Comparison of ENCODE assay signal across 11 mouse cellular contexts in genomic region chr4:102572591-102572990, GRCm38 (mm10).
DNase-seq lines count a peak whose midpoint lies in the region; ATAC-seq and TF ChIP-seq lines count a peak whose summit lies in the region.
"Had no signal": no experiment of that assay in that cellular context is flagged by ENCODE, and none has a peak within 500 bp of the region (broad histone marks: within the 10 kb centered on the region; RNA-seq: fewer than 3 reads in every experiment).

No protein-coding gene starts in this region.

- TF ChIP-seq CTCF in thymus, adult 2 months (IDR thresholded peaks at IDR 0.05; ENCODE audit: borderline replicate concordance, control insufficient read depth, extremely low read depth, insufficient read depth, low read length, poor library complexity), result no peak

- H3K4me1 ChIP-seq in hindbrain, embryonic 13.5 days (replicated peaks), result peaks cover 28% of the 10 kb centered on the region
- peaks cover 20% of the 10 kb centered on the region for H3K4me1 ChIP-seq in hindbrain, embryonic 12.5 days
- H3K4me1 ChIP-seq in thymus, adult 2 months (replicated peaks; ENCODE audit: control insufficient read depth, insufficient read depth, low read length), result peaks cover 34% of the 10 kb centered on the region
- H3K4me1 ChIP-seq in intestine, embryonic 15.5 days (replicated peaks), result peaks cover 13% of the 10 kb centered on the region
- H3K4me1 ChIP-seq in stomach, embryonic 15.5 days, result peaks cover 22% of the 10 kb centered on the region; the same call in 1 of the 2 replicates

- 78% methylated on average over 3 of the region's 3 CpGs for WGBS in hindbrain, embryonic 13.5 days
- 77% methylated on average over 3 of the region's 3 CpGs for WGBS in hindbrain, embryonic 12.5 days
- 34% methylated on average over 3 of the region's 3 CpGs for WGBS in thymus, adult 2 months
- WGBS in intestine, embryonic 15.5 days, result 61% methylated on average over 3 of the region's 3 CpGs
- 73% methylated on average over 3 of the region's 3 CpGs for WGBS in stomach, embryonic 15.5 days

- ATAC-seq in hindbrain, embryonic 13.5 days (ENCODE audit: low FRiP score), result no peak
- ATAC-seq in hindbrain, embryonic 12.5 days (ENCODE audit: low FRiP score), result no peak
- ATAC-seq in intestine, embryonic 15.5 days, result no peak
- no peak for ATAC-seq in stomach, embryonic 15.5 days (ENCODE audit: insufficient read depth, low FRiP score, low read depth)
- no peak for ATAC-seq in granulocyte monocyte progenitor cell, adult 5-6 weeks (replicated peaks; ENCODE audit: poor library complexity, severe bottlenecking)
- ATAC-seq: Patski had no signal

- TF ChIP-seq POLR2A in thymus, adult 2 months (IDR thresholded peaks at IDR 0.05; ENCODE audit: control insufficient read depth, extremely low read depth, insufficient read depth, low read length, poor library complexity), result no peak

- H3K27ac ChIP-seq in hindbrain, embryonic 13.5 days, result no peak overlapping the region
- no peak overlapping the region for H3K27ac ChIP-seq in hindbrain, embryonic 12.5 days
- peak overlapping the region; percentile 66; the same call in 1 of the 2 replicates for H3K27ac ChIP-seq in thymus, adult 2 months (ENCODE audit: control insufficient read depth, insufficient read depth, low read length)
- H3K27ac ChIP-seq in intestine, embryonic 15.5 days, result no peak overlapping the region
- H3K27ac ChIP-seq in stomach, embryonic 15.5 days, result no peak overlapping the region

- H3K36me3 ChIP-seq in hindbrain, embryonic 13.5 days, result no peaks in the 10 kb centered on the region
- H3K36me3 ChIP-seq in hindbrain, embryonic 12.5 days, result no peaks in the 10 kb centered on the region
- peaks cover 3% of the 10 kb centered on the region; the same call in 1 of the 2 replicates for H3K36me3 ChIP-seq in thymus, adult 2 months (ENCODE audit: control insufficient read depth, insufficient read depth, low read length)
- no peaks in the 10 kb centered on the region for H3K36me3 ChIP-seq in intestine, embryonic 15.5 days
- H3K36me3 ChIP-seq in stomach, embryonic 15.5 days, result no peaks in the 10 kb centered on the region

- peak overlapping the region; percentile 32; the same call in 1 of the 2 replicates for H3K4me2 ChIP-seq in hindbrain, embryonic 13.5 days
- no peak overlapping the region for H3K4me2 ChIP-seq in hindbrain, embryonic 12.5 days (replicated peaks)
- H3K4me2 ChIP-seq in intestine, embryonic 15.5 days (replicated peaks), result peak overlapping the region; percentile 28
- H3K4me2 ChIP-seq in stomach, embryonic 15.5 days, result peak overlapping the region; percentile 42; the same call in 1 of the 2 replicates

- H3K9ac ChIP-seq in hindbrain, embryonic 13.5 days, result no peak overlapping the region
- no peak overlapping the region for H3K9ac ChIP-seq in hindbrain, embryonic 12.5 days
- no peak overlapping the region for H3K9ac ChIP-seq in intestine, embryonic 15.5 days
- no peak overlapping the region for H3K9ac ChIP-seq in stomach, embryonic 15.5 days

- H3K27me3 ChIP-seq in hindbrain, embryonic 13.5 days, result peaks cover 13% of the 10 kb centered on the region
- H3K27me3 ChIP-seq in hindbrain, embryonic 12.5 days, result peaks cover 7% of the 10 kb centered on the region
- no peaks in the 10 kb centered on the region for H3K27me3 ChIP-seq in thymus, adult 2 months (ENCODE audit: control insufficient read depth, insufficient read depth, low read length)
- H3K27me3 ChIP-seq in intestine, embryonic 15.5 days (replicated peaks), result no peaks in the 10 kb centered on the region
- H3K27me3 ChIP-seq in stomach, embryonic 15.5 days (replicated peaks), result no peaks in the 10 kb centered on the region
- H3K27me3 ChIP-seq: Patski had no signal

- no peak overlapping the region for H3K4me3 ChIP-seq in hindbrain, embryonic 13.5 days
- no peak overlapping the region for H3K4me3 ChIP-seq in hindbrain, embryonic 12.5 days
- no peak overlapping the region for H3K4me3 ChIP-seq in thymus, adult 2 months (ENCODE audit: control insufficient read depth, insufficient read depth, low read length)
- H3K4me3 ChIP-seq in intestine, embryonic 15.5 days (replicated peaks), result 0 out of 2 replicates have a peak overlapping the region, but pooled peaks have one; percentile 8
- H3K4me3 ChIP-seq in stomach, embryonic 15.5 days (replicated peaks), result peak overlapping the region; percentile 28; the same call in 1 of the 2 replicates

- no peaks in the 10 kb centered on the region for H3K9me3 ChIP-seq in hindbrain, embryonic 13.5 days
- H3K9me3 ChIP-seq in hindbrain, embryonic 12.5 days (replicated peaks), result no peaks in the 10 kb centered on the region
- H3K9me3 ChIP-seq in intestine, embryonic 15.5 days, result no peaks in the 10 kb centered on the region
- no peaks in the 10 kb centered on the region for H3K9me3 ChIP-seq in stomach, embryonic 15.5 days

- DNase-seq in thymus, adult 2 months, result peak; percentile 30
- DNase-seq in thymus, adult 18-20 months, result no peak
- DNase-seq in cerebellum, postnatal 25 days, result no peak
- DNase-seq: cerebellum, postnatal 14 days; kidney, postnatal 14 days had no signal

Comparison
In these comparisons a context has a peak if more than half of its experiments do, and no peak if none do; other contexts are left out.
1. H3K4me3 ChIP-seq: peak in intestine, embryonic 15.5 days (single experiment) and stomach, embryonic 15.5 days (single experiment); none in hindbrain, embryonic 13.5 days (single experiment), hindbrain, embryonic 12.5 days (single experiment) and thymus, adult 2 months (single experiment).